Mouse (Mus musculus): ENCODE results near the gene Abcc8. TPM values are rescaled to one million over a fixed set of nuclear protein-coding genes. Genes with fewer than 3 reads are reported as not detected.

Gene Abcc8
- polyA plus RNA-seq, 1 experiment from 2014 or later: 0.74 TPM

DNA sequence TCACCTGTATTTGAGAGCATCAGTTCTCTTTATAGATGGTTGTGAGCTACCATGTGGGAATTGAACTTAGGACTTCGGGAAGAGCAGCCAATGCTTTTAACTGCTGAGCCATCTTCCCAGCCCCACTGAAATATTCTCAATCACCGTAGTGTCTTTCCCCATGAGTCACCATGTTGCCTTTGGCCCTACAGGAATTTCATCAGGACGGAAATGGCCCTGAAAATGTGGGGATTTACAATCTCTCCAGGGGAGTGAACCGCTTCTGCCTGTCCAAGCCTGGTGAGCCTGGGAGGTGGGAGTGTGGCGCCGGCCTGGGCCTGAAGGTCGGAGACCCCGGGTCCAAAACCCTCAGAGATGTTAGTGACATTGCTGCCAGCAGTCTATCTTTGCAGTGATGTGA lies 119.1 kb downstream of the Abcc8 start:
- WGBS: 97% methylated on average over 8 of the region's 8 CpGs
- Histone ChIP-seq H3K36me3 (peaks cover 99% of the 10 kb centered on the region), H3K27me3 (ENCODE audit: low read depth, poor library complexity, severe bottlenecking) (no peaks in the 10 kb centered on the region), H3K9me3 (replicated peaks) (no peaks in the 10 kb centered on the region), H3K27ac (no peak overlapping the region), H3K4me1 (no peaks in the 10 kb centered on the region), H3K4me3 (no peak overlapping the region)
- no peak for DNase-seq (ENCODE audit: low spot score)

DNA sequence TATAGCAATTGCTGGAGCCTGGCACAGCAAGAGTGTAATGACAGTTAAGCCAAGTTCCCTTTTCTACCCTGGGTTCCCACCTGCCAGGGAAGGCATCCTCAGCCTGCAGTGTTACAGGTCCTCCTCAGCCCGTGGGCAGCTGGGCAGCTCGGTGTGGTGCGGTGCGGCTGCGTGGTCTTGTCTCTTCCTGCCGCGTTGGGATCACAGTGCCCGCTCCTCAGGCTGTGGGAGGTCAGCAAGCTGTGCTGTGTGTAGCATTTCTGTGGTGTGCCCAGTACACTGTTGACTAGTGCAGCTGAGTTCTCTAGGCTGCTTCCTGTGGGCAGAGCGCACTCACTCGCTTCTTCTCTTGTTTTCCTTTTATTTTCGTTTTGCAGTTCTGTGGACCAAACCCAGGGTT lies 121.0 kb downstream of the Abcc8 start:
- H3K4me1 ChIP-seq: no peaks in the 10 kb centered on the region
- no peaks in the 10 kb centered on the region for H3K27me3 ChIP-seq (ENCODE audit: low read depth, poor library complexity, severe bottlenecking)
- no peak for DNase-seq (ENCODE audit: low spot score)
- H3K36me3 ChIP-seq: peaks cover 99% of the 10 kb centered on the region
- H3K27ac ChIP-seq: no peak overlapping the region
- no peak overlapping the region for H3K4me3 ChIP-seq
- no peaks in the 10 kb centered on the region for H3K9me3 ChIP-seq (replicated peaks)
- WGBS: 95% methylated on average over 11 of the region's 11 CpGs

Other genes with a start within 250 kb of the Abcc8 start
- 0.10 and 0.20 TPM in 2 replicates for gene Abcc6, start 149.7 kb downstream of the Abcc8 start, polyA plus RNA-seq (2016; fragmentation: Nextera tagmentation; extraction: Ambion mirVana)
- gene Nomo1, start 146.3 kb downstream of the Abcc8 start, polyA plus RNA-seq (2016; fragmentation: Nextera tagmentation; extraction: Ambion mirVana): 27.0 and 29.6 TPM in 2 replicates
- gene Kcnj11, start 79.3 kb downstream of the Abcc8 start, polyA plus RNA-seq (2016; fragmentation: Nextera tagmentation; extraction: Ambion mirVana): 0.06 and 0.13 TPM in 2 replicates
- gene Ush1c, start 58.5 kb upstream of the Abcc8 start, polyA plus RNA-seq (2016; fragmentation: Nextera tagmentation; extraction: Ambion mirVana): 5.2 and 5.9 TPM in 2 replicates
- gene Otog, start 61.0 kb upstream of the Abcc8 start, polyA plus RNA-seq (2016; fragmentation: Nextera tagmentation; extraction: Ambion mirVana): 0.01 TPM in 1 of 2 replicates, not detected in the other
- gene Myod1, start 196.4 kb upstream of the Abcc8 start, polyA plus RNA-seq (2016; fragmentation: Nextera tagmentation; extraction: Ambion mirVana): 1.3 and 13.8 TPM in 2 replicates
- 0.03 TPM in 1 of 2 replicates, not detected in the other for gene Kcnc1, start 216.5 kb upstream of the Abcc8 start, polyA plus RNA-seq (2016; fragmentation: Nextera tagmentation; extraction: Ambion mirVana)